Mouse (Mus musculus): ENCODE results near the gene Gabarapl2. TPM values are rescaled to one million over a fixed set of nuclear protein-coding genes. Genes with fewer than 3 reads are reported as not detected.

Gabarapl2 gene
- 10 to 100 TPM; 31.3 to 71.4 TPM for polyA plus RNA-seq (2012; fragmentation: generic; extraction: Trizol)

GRCm38 (mm10) chr8:111940171-111941100 lies at the start of gene Gabarapl2:
Gene Gabarapl2, plus strand, starts transcription at chr8:111940703.

DNA sequence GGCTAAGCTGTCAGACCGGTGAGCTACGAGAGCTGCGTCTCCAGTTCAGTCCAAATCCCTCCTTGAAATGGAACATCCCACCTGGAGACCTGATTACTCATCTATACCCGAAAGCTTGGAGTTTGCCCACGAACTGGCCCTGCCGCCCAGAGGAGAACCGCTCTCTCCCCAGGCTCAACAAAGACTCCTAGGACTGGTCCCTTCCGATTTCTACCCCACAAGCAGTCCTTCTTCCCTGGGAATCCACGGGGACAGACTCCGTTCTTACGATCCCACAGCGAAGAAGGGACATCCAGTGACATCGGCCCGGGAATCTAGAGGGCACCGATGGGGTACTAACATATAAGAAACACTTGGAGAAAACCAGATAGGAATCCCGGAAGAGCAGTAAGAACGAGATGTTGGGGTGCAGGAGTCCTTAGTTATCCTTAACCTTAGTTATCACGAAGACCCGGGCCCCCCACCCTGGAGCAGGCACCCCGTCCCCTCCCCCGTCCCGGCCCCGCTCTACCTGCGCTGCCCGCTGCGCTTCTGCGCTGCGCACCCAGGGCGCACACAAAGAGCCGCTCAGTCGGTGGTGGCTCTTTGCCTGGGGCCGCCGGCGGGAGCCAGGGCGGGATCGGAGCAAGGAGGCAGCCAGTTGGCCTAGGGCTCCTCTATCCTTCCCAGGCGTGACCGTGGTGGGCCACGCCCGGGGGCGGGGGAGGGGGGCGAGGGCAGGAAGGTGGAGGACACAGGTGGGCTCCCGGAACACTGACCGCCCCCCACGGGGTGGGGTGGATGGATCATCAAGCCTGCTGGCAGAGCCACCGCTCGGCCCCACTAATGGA lies 30.7 kb upstream of the Gabarapl2 start, which contains the start of gene Chst5:
Gene Chst5, minus strand, starts transcription at position 827 of the 830 bp plus-strand sequence.

GRCm38 (mm10) chr8:111933348-111934076 lies 7.0 kb upstream of the Gabarapl2 start, which contains the start of gene Tmem231:
Gene Tmem231, minus strand, starts transcription at chr8:111933881.

DNA sequence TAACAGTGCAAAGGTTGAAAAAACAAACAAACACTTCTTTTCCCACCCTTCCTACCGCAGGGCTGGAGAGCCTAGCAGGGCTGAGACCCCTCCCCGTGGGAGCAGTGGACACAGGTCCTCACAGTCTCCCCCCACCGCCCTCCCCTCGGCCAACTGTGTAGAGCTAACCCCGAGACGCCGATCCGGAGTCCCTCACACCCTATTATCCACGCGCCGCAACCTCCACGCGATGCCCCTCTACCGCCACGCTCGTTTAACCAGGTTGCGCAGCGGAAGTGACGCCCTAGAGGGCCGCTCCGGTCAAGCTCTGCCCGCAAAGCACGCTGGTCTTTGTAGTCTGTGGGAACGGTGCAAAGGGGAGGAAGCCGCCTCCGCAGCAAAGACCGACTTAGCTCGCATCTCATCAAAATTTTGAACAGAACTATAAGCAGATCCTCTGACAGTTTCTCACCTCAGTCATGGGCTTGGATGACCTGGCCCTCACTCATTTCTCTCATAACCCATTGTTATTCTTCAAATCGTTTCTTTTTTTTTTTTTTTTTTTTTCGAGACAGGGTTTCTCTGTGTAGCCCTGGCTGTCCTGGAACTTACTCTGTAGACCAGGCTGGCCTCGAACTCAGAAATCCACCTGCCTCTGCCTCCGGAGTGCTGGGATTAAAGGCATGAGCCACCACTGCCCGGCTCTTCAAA lies 51.7 kb downstream of the Gabarapl2 start, which contains the start of gene Adat1:
Gene Adat1, minus strand, starts transcription at position 290 of the 690 bp plus-strand sequence.

Other genes starting within 250 kb of the Gabarapl2 start
- gene Ctrb1, start 249.7 kb upstream of the Gabarapl2 start, polyA plus RNA-seq (2012; fragmentation: generic; extraction: Trizol): under 1 TPM in 1 of 2 experiments, not detected in 1; 0.07 TPM
- gene Bcar1, start 196.9 kb upstream of the Gabarapl2 start, polyA plus RNA-seq (2012; fragmentation: generic; extraction: Trizol): 10 to 100 TPM; 41.6 to 58.1 TPM
- 10 to 100 TPM in 1 of 2 experiments, 1 to 10 TPM in 1; 8.8 to 68.7 TPM for gene Cfdp1, start 86.4 kb upstream of the Gabarapl2 start, polyA plus RNA-seq (2012; fragmentation: generic; extraction: Trizol)
- 1 to 10 TPM in 1 of 2 experiments, under 1 TPM in 1; 0.23 to 1.2 TPM for gene Tmem170, start 64.0 kb upstream of the Gabarapl2 start, polyA plus RNA-seq (2012; fragmentation: generic; extraction: Trizol)
- not detected for gene Chst5, start 30.3 kb upstream of the Gabarapl2 start, polyA plus RNA-seq (2012; fragmentation: generic; extraction: Trizol)
- gene Tmem231, start 6.8 kb upstream of the Gabarapl2 start, polyA plus RNA-seq (2012; fragmentation: generic; extraction: Trizol): 10 to 100 TPM in 1 of 2 experiments, 1 to 10 TPM in 1; 2.0 to 17.6 TPM
- 1 to 10 TPM; 1.5 to 3.0 TPM for gene Adat1, start 51.6 kb downstream of the Gabarapl2 start, polyA plus RNA-seq (2012; fragmentation: generic; extraction: Trizol)
- 100 to 1,000 TPM; 141 to 170 TPM for gene Kars, start 70.6 kb downstream of the Gabarapl2 start, polyA plus RNA-seq (2012; fragmentation: generic; extraction: Trizol)
- gene Terf2ip, start 70.7 kb downstream of the Gabarapl2 start, polyA plus RNA-seq (2012; fragmentation: generic; extraction: Trizol): 1 to 10 TPM; 1.1 to 8.4 TPM
- gene Gm6793, start 74.3 kb downstream of the Gabarapl2 start, polyA plus RNA-seq (2012; fragmentation: generic; extraction: Trizol): under 1 TPM; 0.02 to 0.31 TPM